Mouse (Mus musculus) T-helper 2 cell (primary cell): ENCODE measurements around the gene Ano6.

Experiments
- in situ Hi-C: fragments of 300-600 bp; cut with MboI, MseI; formaldehyde crosslinking; loops from one replicate; pipeline ENCODE4 v1.15.1; 2025; ENCODE audit warnings: high pct_unique_total_duplicates

Ano6 gene

GRCm38 (mm10) chr15:95794611-95795565 is 4.2 kb downstream of the Ano6 start:
- in situ Hi-C loops, result loop anchor here (5.0 kb wide), 1 partner anchor 492 kb away; the partner anchor contains the start of gene Arid2

GRCm38 (mm10) chr15:95796062-95796461 is 5.4 kb downstream of the Ano6 start:
- in situ Hi-C loops, result no loop called here

GRCm38 (mm10) chr15:95797144-95797983 is 6.7 kb downstream of the Ano6 start:
- in situ Hi-C loops, result no loop called here

GRCm38 (mm10) chr15:95798266-95798665 is 7.6 kb downstream of the Ano6 start:
- in situ Hi-C loops, result no loop called here

- in situ Hi-C loops, result loop anchor here (10.0 kb wide), 1 partner anchor 1205 kb away; no protein-coding TSS in a partner anchor
These were observed 9.0 kb downstream of the Ano6 start for GRCm38 (mm10) chr15:95799632-95800031.

- in situ Hi-C loops, result loop anchor here (10.0 kb wide), 1 partner anchor 1205 kb away; no protein-coding TSS in a partner anchor
These were observed 9.4 kb downstream of the Ano6 start for GRCm38 (mm10) chr15:95800051-95800450.

GRCm38 (mm10) chr15:95801261-95801979 is 10.8 kb downstream of the Ano6 start:
- in situ Hi-C loops, result loop anchor here (10.0 kb wide), 1 partner anchor 1207 kb away; no protein-coding TSS in a partner anchor

GRCm38 (mm10) chr15:95802140-95802539 is 11.5 kb downstream of the Ano6 start:
- in situ Hi-C loops, result loop anchor here (10.0 kb wide), 1 partner anchor 1207 kb away; no protein-coding TSS in a partner anchor

GRCm38 (mm10) chr15:95802762-95803161 is 12.1 kb downstream of the Ano6 start:
- in situ Hi-C loops, result loop anchor here (10.0 kb wide), 1 partner anchor 1208 kb away; no protein-coding TSS in a partner anchor

- in situ Hi-C loops, result loop anchor here (10.0 kb wide), 1 partner anchor 1209 kb away; no protein-coding TSS in a partner anchor
These were observed 12.8 kb downstream of the Ano6 start for GRCm38 (mm10) chr15:95803484-95803883.

- in situ Hi-C loops, result loop anchor here (10.0 kb wide), 1 partner anchor 1209 kb away; no protein-coding TSS in a partner anchor
These were observed 13.6 kb downstream of the Ano6 start for GRCm38 (mm10) chr15:95804255-95804654.

- in situ Hi-C loops, result loop anchor here (10.0 kb wide), 1 partner anchor 1210 kb away; no protein-coding TSS in a partner anchor
These were observed 14.4 kb downstream of the Ano6 start for GRCm38 (mm10) chr15:95805022-95805471.

GRCm38 (mm10) chr15:95807908-95808307 is 17.3 kb downstream of the Ano6 start:
- in situ Hi-C loops, result loop anchor here (10.0 kb wide), 1 partner anchor 1213 kb away; no protein-coding TSS in a partner anchor

GRCm38 (mm10) chr15:95810357-95810761 is 19.7 kb downstream of the Ano6 start:
- in situ Hi-C loops, result no loop called here

- in situ Hi-C loops, result no loop called here
These were observed 22.4 kb downstream of the Ano6 start for GRCm38 (mm10) chr15:95812821-95813571.

GRCm38 (mm10) chr15:95817501-95817900 is 26.9 kb downstream of the Ano6 start:
- in situ Hi-C loops, result no loop called here

GRCm38 (mm10) chr15:95819249-95820035 is 28.8 kb downstream of the Ano6 start:
- in situ Hi-C loops, result no loop called here

GRCm38 (mm10) chr15:95820142-95820541 is 29.5 kb downstream of the Ano6 start:
- in situ Hi-C loops, result no loop called here

- in situ Hi-C loops, result no loop called here
These were observed 30.0 kb downstream of the Ano6 start for GRCm38 (mm10) chr15:95820678-95821077.
